Mouse (Mus musculus) myocyte (in vitro differentiated cells): ENCODE data around the gene Il25.

Experiments used
- E2F4 ChIP-seq: IDR thresholded peaks from one replicate; pipeline ENCODE4 v1.6.1; 2011; ENCODE audit warnings: mild to moderate bottlenecking, control low read depth, moderate library complexity; ENCODE audit not compliant: insufficient read depth
- MYOG ChIP-seq, 3 experiments: IDR thresholded peaks; one replicate each; pipeline ENCODE4 v1.6.1; 2011; ENCODE audit warnings: control low read depth in 2 of 3, low read depth in 2 of 3, mild to moderate bottlenecking in 2 of 3; ENCODE audit not compliant: insufficient read length in 2 of 3, control insufficient read depth in 1 of 3, insufficient read depth in 1 of 3
- POLR2A ChIP-seq: IDR thresholded peaks from one replicate; pipeline ENCODE4 v1.6.1; 2011; ENCODE audit warnings: low read depth, mild to moderate bottlenecking, control low read depth, moderate library complexity; ENCODE audit not compliant: insufficient read length
- REST ChIP-seq: IDR thresholded peaks from one replicate; pipeline ENCODE4 v1.6.1; 2011; ENCODE audit warnings: mild to moderate bottlenecking, control low read depth, moderate library complexity; ENCODE audit not compliant: insufficient read depth, insufficient read length
- TCF3 ChIP-seq: IDR thresholded peaks from one replicate; pipeline ENCODE4 v1.6.1; 2011; ENCODE audit warnings: low read depth, control low read depth; ENCODE audit not compliant: insufficient read length
- USF1 ChIP-seq: IDR thresholded peaks from one replicate; pipeline ENCODE4 v1.6.1; 2011; ENCODE audit warnings: low read depth, mild to moderate bottlenecking, control low read depth, moderate library complexity

DNA sequence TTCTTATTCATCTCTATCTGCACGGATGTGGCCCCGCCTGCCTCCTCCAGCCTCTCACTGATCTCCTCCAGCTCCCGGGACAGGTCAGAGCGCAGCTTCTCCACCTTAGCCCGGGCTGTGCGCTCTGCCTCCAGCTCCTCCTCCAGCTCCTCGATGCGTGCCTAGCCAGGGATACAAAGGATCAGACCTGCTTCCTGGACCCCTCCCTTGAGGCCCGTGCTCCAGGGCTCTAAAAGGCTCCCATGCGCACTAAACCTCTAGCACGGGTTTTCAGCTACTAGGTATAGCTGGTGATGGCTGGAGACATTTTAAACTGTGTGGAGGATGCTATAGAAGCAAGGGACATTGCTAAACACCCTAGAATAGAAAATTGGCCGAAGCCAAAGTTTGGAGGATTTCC lies 18.0 kb downstream of the Il25 start:
- TF ChIP-seq REST (no peak), POLR2A (no peak), E2F4 (no peak), USF1 (no peak), MYOG (IDR thresholded peaks at IDR 0.05; ENCODE audit: control insufficient read depth in 1 of 3, insufficient read depth in 1 of 3, insufficient read length in 2 of 3, low read depth in 2 of 3) (no peak), TCF3 (no peak)
